ENCODE assay signal across 9 mouse cellular contexts in genomic region chr4:111670566-111671421, GRCm38 (mm10). TPM values are rescaled to one million over a fixed set of nuclear protein-coding genes. Genes with fewer than 3 reads are reported as not detected.
DNase-seq lines count a peak whose midpoint lies in the region; ATAC-seq lines count a peak whose summit lies in the region.
"Had no signal": no experiment of that assay in that cellular context is flagged by ENCODE, and none has a peak within 500 bp of the region (broad histone marks: within the 10 kb centered on the region; RNA-seq: fewer than 3 reads in every experiment).

No protein-coding gene starts in this region.

- ATAC-seq in embryonic facial prominence, embryonic 15.5 days (ENCODE audit: insufficient number of reproducible peaks, low FRiP score, low TSS enrichment, low read depth): 0 out of 2 replicates have a peak, but pooled peaks have one; percentile 34
- ATAC-seq in hindbrain, embryonic 16.5 days: peak; percentile 56
- ATAC-seq in megakaryocyte progenitor cell, adult 5-6 weeks (replicated peaks; ENCODE audit: poor library complexity): no peak
- ATAC-seq: liver, postnatal 0 days had no signal

- H3K36me3 ChIP-seq in embryonic facial prominence, embryonic 15.5 days: no peaks in the 10 kb centered on the region
- no peaks in the 10 kb centered on the region for H3K36me3 ChIP-seq in hindbrain, embryonic 16.5 days (ENCODE audit: control insufficient read depth, insufficient read depth, low read length)

- WGBS in embryonic facial prominence, embryonic 15.5 days: 23% methylated on average over 12 of the region's 12 CpGs
- 17% methylated on average over 12 of the region's 12 CpGs for WGBS in hindbrain, embryonic 16.5 days

- H3K9me3 ChIP-seq in embryonic facial prominence, embryonic 15.5 days (replicated peaks): no peaks in the 10 kb centered on the region
- H3K9me3 ChIP-seq in hindbrain, embryonic 16.5 days (ENCODE audit: control insufficient read depth, low read length): no peaks in the 10 kb centered on the region

- DNase-seq in kidney, postnatal 10 days: peak; percentile 26
- no peak for DNase-seq in kidney, adult 18-20 months
- peak; percentile 51 for DNase-seq in retina, embryonic 14.5 days (ENCODE audit: low spot score)
- DNase-seq in layer of hippocampus, adult 8-10 months (ENCODE audit: low spot score in 2 of 2): no peak
- DNase-seq: cerebellum, adult 9-10 months; liver, postnatal 0 days had no signal

- H3K27ac ChIP-seq in embryonic facial prominence, embryonic 15.5 days (replicated peaks): peak overlapping the region; percentile 34; the same call in 1 of the 2 replicates
- H3K27ac ChIP-seq in hindbrain, embryonic 16.5 days (ENCODE audit: low read depth, low read length): 0 out of 2 replicates have a peak overlapping the region, but pooled peaks have one; percentile 23

- peaks cover 12% of the 10 kb centered on the region; the same call in 1 of the 2 replicates for H3K4me1 ChIP-seq in embryonic facial prominence, embryonic 15.5 days
- H3K4me1 ChIP-seq in hindbrain, embryonic 16.5 days (ENCODE audit: control insufficient read depth, insufficient read depth, low read depth, low read length): peaks cover 5% of the 10 kb centered on the region; the same call in 1 of the 2 replicates

- 0 out of 2 replicates have a peak overlapping the region, but pooled peaks have one; percentile 12 for H3K4me2 ChIP-seq in embryonic facial prominence, embryonic 15.5 days (replicated peaks)
- no peak overlapping the region for H3K4me2 ChIP-seq in hindbrain, embryonic 16.5 days (ENCODE audit: low read length)

- no peaks in the 10 kb centered on the region for H3K27me3 ChIP-seq in embryonic facial prominence, embryonic 15.5 days
- no peaks in the 10 kb centered on the region for H3K27me3 ChIP-seq in hindbrain, embryonic 16.5 days (replicated peaks; ENCODE audit: control insufficient read depth, insufficient read depth, low read length)

- H3K4me3 ChIP-seq in embryonic facial prominence, embryonic 15.5 days (replicated peaks): no peak overlapping the region
- H3K4me3 ChIP-seq in hindbrain, embryonic 16.5 days (ENCODE audit: low read length): no peak overlapping the region

- no peak overlapping the region for H3K9ac ChIP-seq in embryonic facial prominence, embryonic 15.5 days
- H3K9ac ChIP-seq in hindbrain, embryonic 16.5 days (ENCODE audit: low read depth, low read length): peak overlapping the region; percentile 0; the same call in 1 of the 2 replicates
- H3K9ac ChIP-seq: liver, postnatal 0 days had no signal

RNA-seq across cellular contexts. Expression of gene Spata6, which starts 49.0 kb away (rescaled TPM):
- polyA plus RNA-seq in embryonic facial prominence, embryonic 15.5 days (2015; fragmentation: Nextera tagmentation; extraction: Ambion mirVana): 25.1 and 26.1 TPM in 2 replicates
- 16.1 and 16.8 TPM in 2 replicates for polyA plus RNA-seq in hindbrain, embryonic 16.5 days (2015; fragmentation: Nextera tagmentation; extraction: Ambion mirVana)
- total RNA-seq in megakaryocyte progenitor cell, adult 5-6 weeks (2015): 14.1 and 20.0 TPM in 2 replicates
- total RNA-seq in megakaryocyte progenitor cell, adult 5-6 weeks (2017): 9.2 and 14.3 TPM in 2 replicates
- total RNA-seq in layer of hippocampus, adult 8-10 months (2022): 1 to 10 TPM; 3.1 to 9.5 (median 4.9) TPM

Comparison
In these comparisons a context has a peak if more than half of its experiments do, and no peak if none do; other contexts are left out.
1. DNase-seq: peak in kidney, postnatal 10 days (single experiment) and retina, embryonic 14.5 days (single experiment); none in kidney, adult 18-20 months (single experiment) and layer of hippocampus, adult 8-10 months (0 of 2).